Mouse (Mus musculus): Measurements from ENCODE around the gene Golgb1.

DNA sequence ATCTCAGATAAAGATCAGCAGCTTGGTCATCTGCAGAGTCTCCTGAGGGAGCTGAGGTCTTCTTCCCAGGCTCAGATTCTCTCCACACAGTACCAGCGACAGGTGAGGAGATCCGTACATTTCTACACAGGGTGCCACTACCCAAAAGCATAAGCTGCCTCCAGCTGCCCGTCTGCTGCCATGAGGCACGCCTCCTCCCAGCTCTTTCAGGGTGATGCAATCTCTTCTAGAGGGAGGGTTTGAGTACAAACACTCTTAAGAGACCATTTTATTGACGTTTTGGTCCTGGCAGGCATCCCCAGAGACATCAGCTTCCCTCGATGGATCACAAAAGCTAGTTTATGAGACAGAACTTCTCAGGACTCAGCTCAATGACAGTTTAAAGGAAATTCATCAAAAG, 50.9 kb downstream of the Golgb1 start:
- no peak for TF ChIP-seq POLR2A (IDR thresholded peaks at IDR 0.05; ENCODE audit: insufficient read length, low read depth)
- peak in 1 of 3 experiments; percentile 49 for TF ChIP-seq MYOG (IDR thresholded peaks at IDR 0.05; ENCODE audit: control insufficient read depth in 1 of 3, insufficient read depth in 1 of 3, insufficient read length in 2 of 3, low read depth in 2 of 3)
- peak; percentile 55; the same call in 1 of the 2 replicates for TF ChIP-seq CEBPB (IDR thresholded peaks at IDR 0.05; ENCODE audit: insufficient read depth, poor library complexity, severe bottlenecking)
- no peak for TF ChIP-seq SRF (IDR thresholded peaks at IDR 0.05; ENCODE audit: control insufficient read depth, insufficient read length, low read depth)
- TF ChIP-seq MAX (IDR thresholded peaks at IDR 0.05; ENCODE audit: low read depth) = no peak
- no peak for TF ChIP-seq TCF12 (IDR thresholded peaks at IDR 0.05; ENCODE audit: insufficient read depth, poor library complexity, severe bottlenecking)
